Mouse (Mus musculus): ENCODE results near the gene Gm20388. TPM values are rescaled to one million over a fixed set of nuclear protein-coding genes. Genes with fewer than 3 reads are reported as not detected.

Gm20388 gene
- polyA plus RNA-seq, 1 experiment, result 18.7 TPM

DNA sequence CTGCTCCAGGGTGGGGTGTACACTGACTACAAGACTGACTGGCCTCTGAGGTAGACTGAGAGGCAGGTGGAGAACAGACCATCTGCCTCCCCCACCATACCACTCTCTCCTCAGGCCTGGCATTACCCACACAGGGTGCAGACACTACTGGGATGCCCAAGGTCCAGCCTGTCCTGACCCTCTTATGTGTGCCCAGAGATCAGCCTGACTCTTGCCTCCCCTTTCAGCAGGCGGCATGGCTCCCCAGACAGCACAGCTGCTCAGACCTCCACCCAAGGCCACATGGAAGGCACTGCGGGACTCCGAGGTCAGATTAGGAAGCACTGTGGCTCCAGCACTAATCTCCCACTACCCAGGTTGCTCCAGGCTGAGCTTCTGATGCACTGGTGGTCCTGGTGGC is 2760.1 kb downstream of the Gm20388 start:
- no peak overlapping the region for H3K27ac ChIP-seq (ENCODE audit: insufficient read depth, low read length)
- no peak overlapping the region for H3K4me3 ChIP-seq (replicated peaks; ENCODE audit: insufficient read depth, low read depth, low read length)
- 38% methylated on average over 3 of the region's 3 CpGs for WGBS
- TF ChIP-seq POLR2A (IDR thresholded peaks at IDR 0.05; ENCODE audit: borderline replicate concordance, insufficient read depth, low read length) (no peak), CTCF (IDR thresholded peaks at IDR 0.05; ENCODE audit: borderline replicate concordance, insufficient read depth, low read depth, low read length) (no peak)
- H3K27me3 ChIP-seq (ENCODE audit: control insufficient read depth, insufficient read depth, low read length), result no peaks in the 10 kb centered on the region
- H3K4me1 ChIP-seq (ENCODE audit: control insufficient read depth, insufficient read depth, low read length), result peaks cover 93% of the 10 kb centered on the region
- DNase-seq, result no peak

DNA sequence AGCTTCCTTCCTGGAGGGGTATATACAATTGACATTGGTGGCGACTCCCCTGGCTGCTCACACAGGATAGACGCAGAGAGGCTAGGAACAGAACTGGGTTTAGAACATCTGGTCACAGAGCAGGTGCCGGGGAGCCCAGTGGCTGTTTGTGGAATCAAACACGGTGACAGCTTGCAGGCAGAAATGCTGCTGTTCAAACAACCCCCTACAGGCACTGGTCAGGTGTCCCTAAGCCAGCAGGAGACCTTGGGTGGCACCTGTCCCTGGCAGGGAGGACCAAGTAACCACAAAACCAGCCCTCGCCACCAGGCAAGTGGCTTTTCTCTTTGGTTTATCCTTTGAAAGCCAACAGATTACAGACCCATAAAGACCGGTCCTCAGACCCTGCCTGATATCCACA is 2761.3 kb downstream of the Gm20388 start:
- 30% methylated on average over 6 of the region's 6 CpGs for WGBS
- Histone ChIP-seq H3K27me3 (ENCODE audit: control insufficient read depth, insufficient read depth, low read length) (no peaks in the 10 kb centered on the region), H3K4me1 (ENCODE audit: control insufficient read depth, insufficient read depth, low read length) (peaks cover 81% of the 10 kb centered on the region), H3K4me3 (replicated peaks; ENCODE audit: insufficient read depth, low read depth, low read length) (no peak overlapping the region), H3K27ac (ENCODE audit: insufficient read depth, low read length) (no peak overlapping the region)
- no peak for DNase-seq
- TF ChIP-seq POLR2A (IDR thresholded peaks at IDR 0.05; ENCODE audit: borderline replicate concordance, insufficient read depth, low read length), result no peak
- no peak for TF ChIP-seq CTCF (IDR thresholded peaks at IDR 0.05; ENCODE audit: borderline replicate concordance, insufficient read depth, low read depth, low read length)

DNA sequence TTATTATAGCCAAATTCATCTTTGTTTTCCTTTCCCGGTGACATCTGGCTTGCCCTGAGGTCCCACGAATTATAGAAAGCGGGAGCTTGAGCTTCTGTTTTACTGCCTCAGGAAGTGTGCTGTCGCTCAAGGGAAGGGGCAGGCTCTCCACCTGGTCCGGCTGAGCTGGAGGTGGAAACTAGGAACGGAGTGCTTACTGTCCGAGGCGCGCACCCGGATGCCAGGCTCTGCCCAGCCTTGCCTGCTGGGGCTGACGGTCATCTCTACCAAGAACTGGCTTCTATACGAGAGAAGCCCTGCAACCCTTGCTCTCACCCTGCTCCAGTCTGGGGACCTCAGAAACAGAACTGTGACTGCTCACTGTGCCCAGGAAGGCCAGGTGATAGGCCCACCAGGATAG is 2763.3 kb downstream of the Gm20388 start:
- Histone ChIP-seq H3K4me1 (ENCODE audit: control insufficient read depth, insufficient read depth, low read length) (peaks cover 65% of the 10 kb centered on the region), H3K4me3 (replicated peaks; ENCODE audit: insufficient read depth, low read depth, low read length) (peak overlapping the region; percentile 22)
- no peak for TF ChIP-seq POLR2A (IDR thresholded peaks at IDR 0.05; ENCODE audit: borderline replicate concordance, insufficient read depth, low read length)
- no peak for TF ChIP-seq CTCF (IDR thresholded peaks at IDR 0.05; ENCODE audit: borderline replicate concordance, insufficient read depth, low read depth, low read length)

DNA sequence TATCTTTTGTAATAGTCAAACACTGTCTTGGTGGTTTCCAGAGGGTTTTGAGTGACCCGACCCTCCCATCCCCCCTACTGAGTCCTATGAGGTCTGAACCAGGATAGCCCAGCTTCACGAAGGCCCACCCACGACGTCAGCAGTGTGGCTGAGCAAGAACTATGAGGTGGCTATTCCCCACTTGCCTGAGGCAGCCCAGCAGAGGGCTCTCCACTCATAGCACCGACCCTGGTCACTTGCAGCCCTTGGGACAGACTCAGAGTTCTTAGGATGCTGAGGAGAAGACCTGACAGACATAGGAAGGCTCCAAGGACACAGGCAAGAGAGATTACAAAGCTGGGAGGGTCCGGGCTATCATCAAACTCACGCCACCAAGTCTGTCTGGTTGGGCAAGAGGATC is 2764.4 kb downstream of the Gm20388 start:
- Histone ChIP-seq H3K4me3 (replicated peaks; ENCODE audit: insufficient read depth, low read depth, low read length) (peak overlapping the region; percentile 68), H3K27me3 (ENCODE audit: control insufficient read depth, insufficient read depth, low read length) (no peaks in the 10 kb centered on the region), H3K27ac (ENCODE audit: insufficient read depth, low read length) (no peak overlapping the region), H3K4me1 (ENCODE audit: control insufficient read depth, insufficient read depth, low read length) (peaks cover 57% of the 10 kb centered on the region)
- TF ChIP-seq CTCF (IDR thresholded peaks at IDR 0.05; ENCODE audit: borderline replicate concordance, insufficient read depth, low read depth, low read length) (peak; percentile 12; the same call in 1 of the 2 replicates), POLR2A (IDR thresholded peaks at IDR 0.05; ENCODE audit: borderline replicate concordance, insufficient read depth, low read length) (no peak)
- peak; percentile 44 to 52 for DNase-seq
- 22% methylated on average over 7 of the region's 7 CpGs for WGBS

More for the DNA sequence above, 2763.3 kb downstream of the Gm20388 start:
- Histone ChIP-seq H3K27me3 (ENCODE audit: control insufficient read depth, insufficient read depth, low read length) (no peaks in the 10 kb centered on the region), H3K27ac (ENCODE audit: insufficient read depth, low read length) (peak overlapping the region; percentile 27; the same call in 1 of the 2 replicates)
- WGBS, result 16% methylated on average over 12 of the region's 12 CpGs
- peak; percentile 51 to 52 for DNase-seq

DNA sequence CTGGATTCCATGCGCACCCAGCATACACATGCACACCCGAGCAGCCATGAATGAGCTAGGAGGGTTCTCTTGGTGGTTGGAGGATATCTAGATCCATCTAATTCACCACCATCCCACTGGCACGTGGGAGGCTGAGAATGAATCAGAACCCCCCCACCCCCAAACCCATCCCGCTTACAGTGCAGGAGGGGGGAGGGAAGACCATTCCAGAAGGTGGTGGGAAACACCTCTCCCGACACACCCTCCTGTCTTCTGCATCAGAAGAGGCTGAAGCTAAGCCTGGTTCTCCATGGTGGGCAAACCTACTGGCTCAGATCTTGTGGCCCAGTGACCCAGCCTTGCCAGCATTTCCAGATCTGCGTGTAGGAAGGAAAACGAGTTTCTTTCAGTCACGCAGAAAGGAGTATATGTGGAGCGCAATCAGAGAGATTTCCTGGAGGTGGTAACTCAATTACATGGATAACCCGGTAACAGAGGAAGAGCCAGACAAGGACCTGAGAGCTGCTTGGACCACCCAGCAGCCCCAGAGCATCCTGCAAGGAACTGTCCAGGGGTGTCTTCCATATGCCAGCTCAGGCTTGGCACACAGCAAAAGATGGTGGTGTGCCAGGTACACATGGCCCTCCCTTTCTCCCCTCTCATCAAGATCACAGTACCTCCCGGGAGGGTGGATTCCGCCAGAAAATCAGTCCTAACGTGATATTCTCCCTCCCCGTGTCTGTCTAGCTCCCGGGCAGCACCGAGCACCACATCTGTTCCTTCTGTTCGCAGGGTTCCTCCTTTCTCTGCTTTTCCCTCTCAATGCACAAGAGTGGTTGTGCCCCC is 2765.2 kb downstream of the Gm20388 start:
- Histone ChIP-seq H3K4me3 (replicated peaks; ENCODE audit: insufficient read depth, low read depth, low read length) (peak overlapping the region; percentile 68), H3K27me3 (ENCODE audit: control insufficient read depth, insufficient read depth, low read length) (no peaks in the 10 kb centered on the region), H3K4me1 (ENCODE audit: control insufficient read depth, insufficient read depth, low read length) (peaks cover 49% of the 10 kb centered on the region), H3K27ac (ENCODE audit: insufficient read depth, low read length) (peak overlapping the region; percentile 82)
- WGBS, result 15% methylated on average over 17 of the region's 17 CpGs
- TF ChIP-seq POLR2A (IDR thresholded peaks at IDR 0.05; ENCODE audit: borderline replicate concordance, insufficient read depth, low read length) (no peak), CTCF (IDR thresholded peaks at IDR 0.05; ENCODE audit: borderline replicate concordance, insufficient read depth, low read depth, low read length) (no peak)
- DNase-seq, result peak; percentile 68 to 70

DNA sequence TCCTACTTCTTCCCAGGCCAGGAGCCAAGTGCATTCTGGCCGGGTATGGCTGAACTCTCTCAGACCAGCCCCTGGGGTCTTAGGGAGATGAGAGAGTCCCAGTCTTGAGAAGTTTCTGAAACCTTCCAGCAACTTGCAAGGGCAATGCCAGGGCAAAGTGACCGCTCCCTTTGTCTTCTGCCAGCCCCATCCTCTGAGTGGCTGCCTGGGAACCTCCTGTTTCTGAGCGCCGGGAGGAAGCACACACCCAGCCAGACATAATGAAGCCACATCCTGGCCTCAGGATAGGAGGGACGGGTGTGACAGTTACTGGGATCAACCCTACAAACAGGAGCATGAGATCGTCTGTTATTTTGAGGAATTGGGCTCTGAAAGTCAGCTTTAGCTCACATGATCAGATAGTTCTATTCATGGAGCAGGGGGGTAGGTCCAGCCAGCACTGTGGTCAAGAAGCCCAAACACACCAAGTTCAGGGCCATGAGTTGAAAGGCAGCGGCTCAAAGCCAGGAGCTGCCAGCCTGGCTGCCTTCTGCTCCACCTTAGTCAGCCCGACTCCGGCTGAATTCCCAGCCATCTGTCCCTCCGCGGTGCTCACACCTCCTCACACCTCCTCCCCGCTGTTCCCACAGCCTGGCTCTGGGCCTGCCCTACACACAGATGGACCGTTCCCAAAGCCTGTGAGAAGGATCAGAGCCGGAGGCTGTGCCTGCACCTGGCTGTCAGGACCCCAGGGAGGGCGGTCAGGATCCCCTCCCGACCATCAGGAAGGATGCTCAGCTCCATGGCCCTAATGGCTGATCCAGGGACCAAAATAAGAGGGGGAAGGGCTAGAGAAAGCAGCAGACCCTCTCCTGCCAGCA is 2766.2 kb downstream of the Gm20388 start:
- Histone ChIP-seq H3K27ac (ENCODE audit: insufficient read depth, low read length) (peak overlapping the region; percentile 82), H3K27me3 (ENCODE audit: control insufficient read depth, insufficient read depth, low read length) (no peaks in the 10 kb centered on the region), H3K4me1 (ENCODE audit: control insufficient read depth, insufficient read depth, low read length) (peaks cover 42% of the 10 kb centered on the region), H3K4me3 (replicated peaks; ENCODE audit: insufficient read depth, low read depth, low read length) (peak overlapping the region; percentile 68)
- DNase-seq, result peak; percentile 97 to 98
- WGBS, result under 1% methylated on average over 16 of the region's 16 CpGs
- TF ChIP-seq POLR2A (IDR thresholded peaks at IDR 0.05; ENCODE audit: borderline replicate concordance, insufficient read depth, low read length) (peak; percentile 40; the same call in 1 of the 2 replicates), CTCF (IDR thresholded peaks at IDR 0.05; ENCODE audit: borderline replicate concordance, insufficient read depth, low read depth, low read length) (no peak)

DNA sequence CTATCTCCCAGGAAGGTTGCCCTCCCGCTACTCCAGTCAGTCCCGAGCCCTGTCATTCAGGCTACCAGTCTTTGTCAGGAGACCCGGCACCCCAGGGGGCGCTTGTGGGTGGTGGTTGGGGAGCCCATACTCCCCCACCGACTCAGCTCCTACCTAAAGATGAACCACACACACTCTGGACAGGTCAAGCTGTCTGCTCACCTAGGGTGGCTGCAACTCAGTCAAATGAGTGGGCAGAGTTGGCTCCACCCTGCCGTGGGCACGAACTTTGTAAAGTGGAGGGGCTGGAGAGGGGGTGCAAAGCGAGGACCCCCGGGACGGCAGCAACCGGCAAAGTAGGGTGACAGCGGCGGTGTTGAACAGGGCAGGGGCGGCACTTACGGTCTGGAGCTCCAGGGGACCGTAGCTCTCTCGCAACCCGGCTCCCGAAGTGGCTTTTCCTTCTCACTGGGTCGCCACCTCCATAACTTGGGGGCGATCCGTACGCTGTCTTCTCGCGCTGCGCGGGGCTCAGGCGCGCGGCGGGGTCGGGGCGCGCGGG is 2766.9 kb downstream of the Gm20388 start:
- TF ChIP-seq POLR2A (IDR thresholded peaks at IDR 0.05; ENCODE audit: borderline replicate concordance, insufficient read depth, low read length) (no peak), CTCF (IDR thresholded peaks at IDR 0.05; ENCODE audit: borderline replicate concordance, insufficient read depth, low read depth, low read length) (no peak)
- DNase-seq, result peak in 1 of 2 experiments; percentile 78
- peaks cover 34% of the 10 kb centered on the region for H3K4me1 ChIP-seq (ENCODE audit: control insufficient read depth, insufficient read depth, low read length)
- WGBS, result under 1% methylated on average over 35 of the region's 35 CpGs
- H3K27ac ChIP-seq (ENCODE audit: insufficient read depth, low read length), result peak overlapping the region; percentile 82
- H3K27me3 ChIP-seq (ENCODE audit: control insufficient read depth, insufficient read depth, low read length), result no peaks in the 10 kb centered on the region
- peak overlapping the region; percentile 68 for H3K4me3 ChIP-seq (replicated peaks; ENCODE audit: insufficient read depth, low read depth, low read length)
